Mouse (Mus musculus) thymus, postnatal 10 days (tissue): ENCODE results near the gene Exoc3l2.
A peak's percentile ranks its signal among the peaks of the same experiment; 100 is the strongest.

ENCODE experiments used
- DNase-seq, 2 experiments: peaks; one replicate each; pipeline ENCODE4 v3.0.0; 2021; ENCODE audit warnings: low spot score in 2 of 2

Exoc3l2 gene

DNA sequence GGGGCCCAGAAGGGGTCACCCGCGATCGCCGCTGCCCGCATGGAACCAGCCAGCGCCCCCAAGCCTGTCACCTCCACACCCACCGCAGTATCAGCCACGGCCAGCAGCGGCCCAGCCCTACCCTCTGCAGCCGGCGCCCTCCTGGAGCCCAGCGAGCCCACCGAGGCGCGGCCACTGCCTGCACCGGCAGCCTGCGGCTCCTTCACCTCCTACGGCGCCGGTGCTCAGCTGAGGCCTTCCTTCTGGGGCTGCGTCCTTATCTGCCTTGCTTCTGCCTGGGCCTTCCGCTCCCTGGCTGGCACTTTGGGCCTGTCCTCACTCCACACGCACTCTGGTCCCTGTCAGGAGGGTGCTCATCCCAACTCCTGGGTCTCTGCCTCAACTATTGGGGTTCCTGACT lies 56.9 kb downstream of the Exoc3l2 start:
- no peak for DNase-seq

DNA sequence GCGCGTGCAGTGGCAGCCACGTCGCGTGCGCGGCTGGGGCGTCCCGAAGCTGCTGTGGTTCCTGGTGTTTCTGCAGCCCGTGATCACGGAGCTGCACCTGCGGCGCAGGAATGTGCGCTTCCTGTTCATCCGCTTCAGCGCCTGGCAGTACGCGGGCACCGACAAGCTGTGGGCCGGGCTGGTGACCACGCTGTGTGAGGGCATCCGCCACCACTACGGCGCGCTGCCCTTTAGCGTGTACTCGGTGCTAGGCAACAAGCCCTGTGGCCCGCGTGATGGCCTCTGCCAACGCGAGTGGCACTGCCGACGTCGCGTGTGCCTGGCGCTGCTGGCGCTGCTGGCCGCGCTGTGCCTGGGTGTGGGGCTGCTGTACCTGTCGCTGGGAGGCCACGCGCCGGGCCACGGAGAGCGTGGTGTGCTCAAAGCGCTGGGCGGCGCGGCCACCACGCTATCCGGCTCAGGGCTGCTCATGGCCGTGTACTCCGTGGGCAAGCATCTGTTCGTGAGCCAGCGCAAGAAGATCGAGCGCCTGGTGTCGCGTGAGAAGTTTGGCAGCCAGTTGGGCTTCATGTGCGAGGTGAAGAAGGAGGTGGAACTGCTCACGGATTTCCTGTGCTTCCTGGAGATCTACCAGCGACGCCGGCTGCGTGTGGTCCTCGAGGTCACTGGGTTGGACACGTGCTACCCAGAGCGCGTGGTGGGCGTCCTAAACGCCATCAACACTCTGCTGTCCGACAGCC lies 60.1 kb downstream of the Exoc3l2 start:
- DNase-seq, result no peak

DNA sequence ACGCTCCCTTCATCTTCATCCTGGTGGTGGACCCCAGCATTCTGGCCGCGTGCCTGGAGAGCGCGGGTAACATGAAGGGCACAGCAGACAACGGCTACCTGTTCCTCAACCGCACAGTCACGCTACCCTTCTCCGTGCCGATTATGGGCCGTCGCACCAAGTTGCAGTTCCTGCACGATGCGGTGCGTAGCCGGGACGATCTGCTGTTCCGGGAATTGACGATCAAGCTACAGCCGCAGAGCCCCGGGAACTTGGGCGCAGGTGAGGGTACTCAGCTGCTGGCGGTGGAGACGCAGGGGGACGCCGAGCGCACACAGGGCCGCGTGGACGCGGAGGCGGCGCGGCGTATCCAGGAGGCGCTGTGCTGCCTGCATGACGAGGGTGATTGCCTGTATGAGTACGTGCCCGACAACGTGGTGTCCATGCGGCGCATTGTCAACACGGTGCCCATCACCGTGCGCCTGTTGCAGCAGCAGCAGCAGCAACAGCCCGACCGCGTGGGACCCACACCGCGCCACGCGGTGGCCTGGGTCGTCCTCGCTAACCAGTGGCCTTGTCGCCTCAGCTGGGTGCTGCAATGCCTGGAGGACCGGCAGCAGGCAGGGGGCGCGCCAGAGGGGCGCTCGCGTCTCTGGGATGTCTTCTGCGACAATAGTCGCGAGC lies 60.8 kb downstream of the Exoc3l2 start:
- DNase-seq, result peak in 1 of 2 experiments; percentile 69

DNA sequence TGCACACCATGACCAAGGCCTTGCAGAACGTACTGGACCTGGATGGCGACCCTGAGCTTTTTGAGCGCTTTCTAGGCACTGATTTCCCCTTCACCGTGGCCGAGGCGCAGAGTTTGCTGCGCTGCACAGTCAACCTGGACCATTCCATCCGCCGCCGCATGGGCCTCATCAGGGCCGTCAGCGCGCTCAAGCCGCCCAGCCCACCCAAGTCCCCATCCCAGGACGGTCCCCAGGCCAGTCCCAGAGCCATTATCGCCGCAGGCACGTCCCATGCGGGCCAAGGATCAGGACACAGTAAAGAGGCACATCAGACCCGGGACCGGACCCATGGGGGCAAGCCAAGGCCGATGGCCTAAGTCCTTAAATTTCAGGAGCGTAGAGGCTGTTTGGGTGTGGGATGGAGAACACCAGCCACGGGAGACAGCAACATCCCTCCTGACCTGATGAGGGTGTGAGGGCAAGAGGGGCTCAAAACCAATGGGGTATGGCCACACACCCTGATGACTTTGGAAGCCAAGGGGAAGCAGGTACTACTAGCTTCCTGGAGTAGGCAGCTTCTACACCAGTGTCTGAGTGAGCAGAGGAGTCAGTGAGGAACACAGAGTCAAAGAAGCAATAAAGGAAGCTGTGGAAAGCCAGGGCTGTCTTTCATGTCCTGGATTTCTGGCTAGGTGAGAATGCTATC lies 61.4 kb downstream of the Exoc3l2 start:
- DNase-seq, result no peak

DNA sequence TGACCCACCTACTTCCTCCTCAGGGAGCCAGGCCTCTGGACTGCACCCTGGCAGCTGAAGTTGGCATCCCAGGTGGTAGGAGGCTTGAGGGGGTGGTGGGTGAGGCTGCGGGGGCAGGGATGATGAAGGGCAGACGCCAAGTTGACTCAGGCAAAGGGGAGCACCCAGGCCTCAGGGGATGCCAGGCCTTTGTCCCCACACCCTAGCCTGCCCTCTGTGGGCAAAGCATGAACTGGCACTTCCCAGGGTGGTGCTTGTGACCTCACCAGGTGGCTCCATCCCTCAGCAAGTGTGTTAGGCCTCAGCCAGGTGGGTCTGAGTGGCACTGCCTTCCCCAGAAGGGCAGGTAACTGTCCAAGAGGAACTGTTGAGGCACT lies 62.0 kb downstream of the Exoc3l2 start:
- no peak for DNase-seq

DNA sequence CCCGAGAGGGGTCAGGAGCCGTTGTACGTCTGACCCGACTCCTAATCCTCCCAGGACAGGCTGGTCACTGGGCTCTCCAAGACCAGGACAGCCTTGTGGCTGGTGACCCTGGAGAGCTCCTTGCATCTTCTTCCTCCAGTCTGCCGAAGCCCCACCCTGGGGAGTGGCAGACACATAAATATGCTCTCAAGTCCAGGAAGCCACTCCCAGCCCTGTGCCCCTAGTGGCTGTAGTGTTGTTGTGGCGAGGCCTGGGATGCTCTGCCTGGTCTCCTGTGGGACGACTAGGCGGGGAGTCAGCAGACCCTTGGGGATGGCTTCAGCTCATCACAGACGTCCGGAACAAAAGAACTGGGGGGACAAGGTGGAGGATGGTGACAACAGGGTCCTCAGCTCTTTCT lies 67.9 kb downstream of the Exoc3l2 start:
- DNase-seq, result no peak

DNA sequence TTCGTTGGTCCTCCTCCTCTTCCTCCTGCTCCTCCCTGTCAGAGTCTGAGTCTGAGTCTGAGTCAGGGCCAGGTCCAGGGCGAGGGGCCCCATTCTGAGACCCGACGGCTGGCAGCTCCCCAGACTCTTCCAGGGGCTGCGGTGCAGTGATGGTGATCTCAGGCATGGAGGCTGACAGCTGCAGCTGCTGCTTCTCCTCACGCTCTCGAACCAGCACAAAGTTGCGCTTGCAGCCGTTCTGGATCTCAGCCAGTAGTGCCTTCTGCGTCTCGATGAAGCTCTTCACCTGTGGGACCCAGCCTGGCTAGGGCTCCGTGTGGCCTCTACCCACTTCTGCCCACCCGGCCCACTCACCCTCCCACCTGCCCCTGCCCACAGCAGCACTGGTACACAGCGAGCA lies 69.1 kb downstream of the Exoc3l2 start:
- no peak for DNase-seq

DNA sequence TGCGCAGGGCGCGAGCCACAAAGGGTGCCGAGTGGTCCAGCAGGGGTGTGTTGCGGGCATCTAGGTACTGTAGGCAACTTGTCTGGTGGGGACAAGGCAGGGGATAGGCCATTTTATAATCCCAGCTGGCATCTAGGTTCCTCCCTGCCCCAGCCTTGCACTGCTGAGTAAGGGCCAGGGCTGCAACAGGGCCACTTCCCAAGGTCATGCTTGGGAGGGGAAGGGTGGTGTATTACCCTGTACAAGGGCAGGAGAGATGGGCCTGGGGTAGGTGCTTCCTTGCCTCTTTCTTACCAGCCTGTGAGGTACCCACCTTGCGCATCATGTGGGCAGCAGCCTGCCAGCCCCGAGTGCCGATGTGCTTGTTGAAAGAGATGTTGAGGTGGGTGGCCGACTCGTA lies 71.5 kb downstream of the Exoc3l2 start:
- no peak for DNase-seq

DNA sequence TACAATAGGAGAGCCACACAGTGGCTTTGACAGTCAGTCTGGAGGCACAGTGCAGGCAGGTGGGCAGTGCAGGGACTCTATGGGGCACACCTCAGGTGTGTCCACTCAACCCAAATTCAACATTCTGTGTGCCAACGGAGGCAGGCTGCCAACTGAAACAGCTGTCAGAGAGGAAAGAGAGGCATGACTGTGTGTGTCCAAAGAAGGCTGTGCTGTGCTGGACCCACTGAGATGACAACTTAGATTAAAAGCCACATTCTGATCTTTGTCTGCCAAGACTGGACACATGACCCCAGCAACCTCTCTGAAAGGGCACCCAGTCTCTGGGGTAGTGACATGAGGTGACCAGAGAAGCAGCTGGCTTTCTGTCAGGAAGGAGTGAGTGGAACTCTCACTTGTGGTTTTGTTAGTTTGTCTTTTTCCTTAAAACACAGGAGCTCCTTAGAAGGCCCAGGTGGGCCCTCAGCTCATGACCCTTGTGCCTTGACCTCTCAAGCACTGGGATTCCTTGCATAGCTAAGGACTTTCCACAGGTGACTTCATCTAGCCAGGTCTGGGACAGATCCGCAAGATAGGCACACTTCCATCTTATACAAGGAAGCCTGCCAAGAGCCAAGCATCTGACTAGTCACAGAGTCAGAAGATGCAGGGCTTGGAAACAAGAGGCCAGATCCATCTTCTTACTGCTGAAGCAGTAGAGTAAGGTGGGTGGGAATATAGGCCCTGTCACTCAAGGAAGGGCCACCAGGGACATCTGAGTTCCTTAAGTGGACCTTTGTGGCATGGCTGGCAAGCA lies 77.8 kb downstream of the Exoc3l2 start:
- no peak for DNase-seq

DNA sequence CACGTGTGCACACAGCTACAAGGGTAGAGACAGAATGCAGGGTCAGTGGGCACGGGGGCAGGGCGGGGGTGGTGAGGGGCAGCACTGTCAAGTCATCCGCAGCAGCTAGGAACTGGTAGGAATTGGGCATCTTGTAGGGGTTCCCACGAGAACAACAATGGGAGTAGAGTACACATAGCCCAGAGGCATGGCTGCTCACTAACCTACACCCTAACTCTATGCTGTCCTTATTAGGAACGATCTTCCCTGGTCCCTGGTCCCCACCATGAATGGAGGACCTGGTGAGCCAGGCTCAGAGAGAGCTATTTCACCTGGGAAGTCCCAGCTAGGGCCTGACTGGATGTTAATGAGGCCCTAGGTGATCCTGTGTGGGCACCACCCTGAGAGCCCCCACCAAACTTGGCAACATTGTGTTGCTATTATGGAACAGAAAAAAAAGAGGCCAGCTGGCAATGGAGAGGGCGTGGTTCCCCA lies 78.6 kb downstream of the Exoc3l2 start:
- no peak for DNase-seq

DNA sequence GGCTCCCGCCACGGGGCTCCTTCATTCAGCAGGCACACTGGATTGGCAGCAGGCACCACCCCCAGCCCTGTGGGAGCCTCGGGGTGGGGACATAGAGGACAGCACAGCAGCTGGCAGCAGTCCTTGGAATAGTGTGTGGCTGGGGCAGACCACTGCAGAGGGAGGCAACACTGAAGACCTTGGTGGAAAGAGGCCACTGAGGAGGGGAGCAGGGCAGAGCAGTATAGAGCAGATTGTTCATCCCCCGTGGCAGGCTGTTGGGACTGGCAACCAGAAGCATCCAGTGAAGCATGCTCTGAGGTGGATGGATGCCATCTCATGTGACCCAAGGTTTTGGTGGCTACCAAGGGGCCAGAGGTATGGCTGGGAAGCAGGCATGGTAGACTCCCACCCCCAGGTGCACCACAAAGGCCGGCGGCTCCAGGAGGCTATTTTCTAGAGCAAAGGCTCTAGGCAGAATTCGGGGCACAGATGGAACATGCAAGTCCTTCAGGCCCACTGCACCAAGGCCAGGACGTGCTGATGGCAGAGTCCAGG lies 79.1 kb downstream of the Exoc3l2 start:
- no peak for DNase-seq

DNA sequence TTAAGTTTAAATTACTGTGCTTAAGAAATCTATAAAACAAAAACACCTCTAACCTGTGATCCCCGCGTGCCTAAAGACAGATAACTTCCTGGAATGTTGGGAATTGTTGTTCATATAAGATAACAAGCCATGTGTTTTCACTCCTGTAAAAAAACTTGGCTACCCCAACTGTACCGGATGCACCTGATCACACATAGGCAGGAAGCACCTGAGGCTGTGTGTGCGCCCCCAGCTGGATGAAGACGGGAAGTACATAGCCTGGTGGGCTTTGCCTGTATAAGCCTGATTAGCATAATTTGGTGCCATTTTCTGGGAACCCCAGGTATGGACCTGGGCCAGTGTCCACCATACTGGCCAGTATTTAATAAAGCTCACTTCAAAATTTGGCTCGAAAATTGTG lies 80.5 kb downstream of the Exoc3l2 start:
- peak; percentile 57 to 65 for DNase-seq

DNA sequence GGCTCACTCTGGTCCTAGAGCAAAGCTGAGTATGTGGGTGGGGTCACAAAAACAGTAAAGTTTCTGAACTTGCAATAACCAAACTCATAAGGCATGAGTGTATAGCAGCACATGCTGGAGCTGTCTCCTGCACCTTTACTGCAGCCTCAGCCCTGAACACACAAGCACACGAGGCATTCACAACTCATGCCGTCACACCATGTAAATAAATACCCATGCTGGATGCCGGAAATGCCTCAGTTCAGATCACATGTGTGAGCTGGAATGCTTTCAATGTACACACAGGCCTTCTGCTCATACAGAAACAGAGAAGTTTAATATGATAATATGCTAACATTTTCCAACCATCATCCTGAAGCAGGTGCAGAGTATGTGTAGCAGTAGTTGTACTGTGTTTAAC lies 82.9 kb downstream of the Exoc3l2 start:
- no peak for DNase-seq
